Mouse (Mus musculus): ENCODE data around the gene Dnajc3.

DNA sequence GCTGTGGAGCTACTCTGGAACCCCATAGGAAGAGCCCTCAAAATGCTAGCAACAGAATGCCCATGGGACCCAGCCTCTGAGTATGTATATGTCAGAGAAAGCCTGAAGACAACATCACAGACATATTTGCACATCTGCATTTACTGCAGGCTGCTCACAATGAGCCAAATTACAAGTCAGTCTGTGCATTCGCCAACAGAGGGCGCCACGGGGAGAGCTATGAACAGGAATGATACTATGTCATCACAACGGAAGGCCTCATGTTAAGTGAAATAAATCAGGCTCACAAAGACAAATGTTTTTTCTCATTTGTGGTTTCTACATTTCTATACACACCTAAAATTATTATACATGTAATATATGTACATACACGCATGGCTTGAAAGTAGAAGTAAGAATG lies 88.1 kb downstream of the Dnajc3 start:
- TF ChIP-seq CTCF (conservative IDR thresholded peaks at IDR 0.05; ENCODE audit: insufficient read depth, insufficient read length, low read depth, low read length) (peak; percentile 44), POLR2A (IDR thresholded peaks at IDR 0.05; ENCODE audit: low read depth, low read length) (no peak)

Measured in kidney, adult 2 months (tissue).